In the genomic region with DNA sequence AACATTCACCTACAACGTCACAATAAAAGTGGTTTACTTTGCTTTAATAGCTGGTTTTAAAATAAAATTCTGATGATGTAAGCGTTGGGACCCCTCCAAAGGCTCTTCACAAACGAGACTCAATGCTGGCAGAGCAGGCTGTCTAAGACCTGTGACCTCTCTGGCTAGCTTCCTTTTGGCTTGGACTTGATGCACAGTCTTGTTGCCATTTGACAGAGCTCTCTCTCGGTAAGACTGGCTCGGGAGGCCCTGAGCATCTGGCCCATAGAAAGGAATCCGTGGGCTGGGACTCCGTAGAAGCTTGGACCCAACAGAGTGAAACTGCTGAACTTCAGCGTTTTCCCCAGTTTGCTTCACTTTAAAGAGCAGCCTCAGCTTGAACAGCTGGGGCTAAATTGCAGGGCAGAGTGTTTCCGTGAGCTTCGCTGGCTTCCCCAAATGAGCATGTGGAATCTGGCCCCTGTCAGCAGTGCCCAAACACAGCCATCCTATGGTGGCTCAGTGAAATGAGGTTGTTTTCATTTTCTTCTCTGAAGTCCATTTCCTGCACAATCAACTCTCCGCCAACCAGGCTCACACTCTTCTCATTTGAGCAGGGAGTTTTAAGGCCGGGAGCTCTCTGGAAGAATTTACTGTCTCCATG, we compare ENCODE assay signal across 8 mouse cellular contexts. TPM values are rescaled to one million over a fixed set of nuclear protein-coding genes. Genes with fewer than 3 reads are reported as not detected.
DNase-seq lines count a peak whose midpoint lies in the region; ATAC-seq and TF ChIP-seq lines count a peak whose summit lies in the region.
"Had no signal": no experiment of that assay in that cellular context is flagged by ENCODE, and none has a peak within 500 bp of the region (broad histone marks: within the 10 kb centered on the region; RNA-seq: fewer than 3 reads in every experiment).

No protein-coding gene starts in this region.

- peak; percentile 9 to 23 for DNase-seq in lung, adult 18-20 months
- DNase-seq in lung, adult 2 months, result no peak
- DNase-seq in forelimb bud, embryonic 11.5 days (ENCODE audit: low read depth, low spot score), result peak; percentile 3
- peak; percentile 19 for DNase-seq in testis, postnatal 14 days (ENCODE audit: low spot score)
- no peak for DNase-seq in liver, postnatal 0 days

- TF ChIP-seq EP300 in liver, postnatal 0 days (IDR thresholded peaks at IDR 0.05; ENCODE audit: low read depth), result no peak

- H3K27me3 ChIP-seq in kidney, embryonic 16.5 days (ENCODE audit: insufficient read depth, low read length), result no peaks in the 10 kb centered on the region
- H3K27me3 ChIP-seq in liver, postnatal 0 days (ENCODE audit: insufficient read depth, low read length), result no peaks in the 10 kb centered on the region

- no peak for TF ChIP-seq POLR2A in lung, adult 2 months (IDR thresholded peaks at IDR 0.05; ENCODE audit: borderline replicate concordance, extremely low read depth, low read depth, low read length)

- peak; percentile 12; the same call in 1 of the 2 replicates for ATAC-seq in kidney, embryonic 16.5 days (ENCODE audit: low FRiP score, low TSS enrichment)
- no peak for ATAC-seq in liver, postnatal 0 days
- ATAC-seq in granulocyte monocyte progenitor cell, adult 5-6 weeks (replicated peaks; ENCODE audit: poor library complexity, severe bottlenecking), result no peak

- no peak for TF ChIP-seq CTCF in lung, adult 2 months (IDR thresholded peaks at IDR 0.05; ENCODE audit: insufficient read depth, low read length)
- TF ChIP-seq CTCF in liver, postnatal 0 days (IDR thresholded peaks at IDR 0.05; ENCODE audit: low read depth), result no peak

- no peak overlapping the region for H3K4me3 ChIP-seq in lung, adult 2 months (replicated peaks; ENCODE audit: extremely low read depth, low read depth, low read length)
- H3K4me3 ChIP-seq in kidney, embryonic 16.5 days (ENCODE audit: low read length), result no peak overlapping the region
- H3K4me3 ChIP-seq in liver, postnatal 0 days (ENCODE audit: low read depth, low read length), result no peak overlapping the region

- no peak overlapping the region for H3K27ac ChIP-seq in kidney, embryonic 16.5 days (ENCODE audit: low read length)
- no peak overlapping the region for H3K27ac ChIP-seq in liver, postnatal 0 days (ENCODE audit: low read depth)

- no peaks in the 10 kb centered on the region for H3K4me1 ChIP-seq in lung, adult 2 months (ENCODE audit: control insufficient read depth, insufficient read depth, low read length)
- H3K4me1 ChIP-seq in kidney, embryonic 16.5 days (ENCODE audit: insufficient read depth, low read length), result no peaks in the 10 kb centered on the region
- no peaks in the 10 kb centered on the region for H3K4me1 ChIP-seq in liver, postnatal 0 days (ENCODE audit: insufficient read depth)

- H3K9me3 ChIP-seq in kidney, embryonic 16.5 days (ENCODE audit: low read length), result no peaks in the 10 kb centered on the region
- H3K9me3 ChIP-seq in liver, postnatal 0 days (ENCODE audit: low read length), result no peaks in the 10 kb centered on the region

- H3K4me2 ChIP-seq in kidney, embryonic 16.5 days (replicated peaks; ENCODE audit: low read depth, low read length), result peak overlapping the region; percentile 33; the same call in 1 of the 2 replicates
- H3K4me2 ChIP-seq in liver, postnatal 0 days (ENCODE audit: low read depth, low read length), result no peak overlapping the region
- H3K4me2 ChIP-seq: liver, embryonic 11.5 days had no signal

- no peak overlapping the region for H3K9ac ChIP-seq in kidney, embryonic 16.5 days (replicated peaks; ENCODE audit: low read length)
- H3K9ac ChIP-seq in liver, postnatal 0 days (replicated peaks), result no peak overlapping the region

- 60% methylated on average over 12 of the region's 12 CpGs for WGBS in lung, adult 2 months
- 37% methylated on average over 12 of the region's 12 CpGs for WGBS in kidney, embryonic 16.5 days
- 61% methylated on average over 12 of the region's 12 CpGs for WGBS in liver, postnatal 0 days (ENCODE audit: insufficient replicate concordance)

- H3K36me3 ChIP-seq in kidney, embryonic 16.5 days (ENCODE audit: insufficient read depth, low read length), result no peaks in the 10 kb centered on the region
- no peaks in the 10 kb centered on the region for H3K36me3 ChIP-seq in liver, postnatal 0 days (replicated peaks; ENCODE audit: insufficient read depth, low read length)

RNA-seq across cellular contexts. Expression of a gene that starts 48.2 kb away (rescaled TPM):
- 0.12 and 0.13 TPM in 2 replicates for polyA plus RNA-seq in lung, adult 2 months (2012; rRNA removed)
- polyA plus RNA-seq in kidney, embryonic 16.5 days (2015; fragmentation: Nextera tagmentation; extraction: Ambion mirVana), result 0.10 and 0.27 TPM in 2 replicates
- not detected in 2 replicates for polyA plus RNA-seq in liver, postnatal 0 days (2015; fragmentation: Nextera tagmentation; extraction: Ambion mirVana)
- not detected in 2 replicates for total RNA-seq in granulocyte monocyte progenitor cell, adult 5-6 weeks (2014; fragmentation: Nextera tagmentation)
- total RNA-seq in granulocyte monocyte progenitor cell, adult 5-6 weeks (2017), result not detected in 2 replicates
- polyA plus RNA-seq: liver, embryonic 11.5 days had no signal

Comparison
In these comparisons a context has a peak if more than half of its experiments do, and no peak if none do; other contexts are left out.
1. DNase-seq: peak in lung, adult 18-20 months (2 of 2), forelimb bud, embryonic 11.5 days (single experiment) and testis, postnatal 14 days (single experiment); none in lung, adult 2 months (single experiment) and liver, postnatal 0 days (single experiment).